Mouse (Mus musculus): ENCODE measurements around the gene Ece1.

Gene Ece1

GRCm38 (mm10) chr4:137913321-137914057 lies 51.5 kb downstream of the Ece1 start:
- TF ChIP-seq GATA4 (IDR thresholded peaks at IDR 0.05; ENCODE audit: insufficient replicate concordance, low read length), result no peak

DNA sequence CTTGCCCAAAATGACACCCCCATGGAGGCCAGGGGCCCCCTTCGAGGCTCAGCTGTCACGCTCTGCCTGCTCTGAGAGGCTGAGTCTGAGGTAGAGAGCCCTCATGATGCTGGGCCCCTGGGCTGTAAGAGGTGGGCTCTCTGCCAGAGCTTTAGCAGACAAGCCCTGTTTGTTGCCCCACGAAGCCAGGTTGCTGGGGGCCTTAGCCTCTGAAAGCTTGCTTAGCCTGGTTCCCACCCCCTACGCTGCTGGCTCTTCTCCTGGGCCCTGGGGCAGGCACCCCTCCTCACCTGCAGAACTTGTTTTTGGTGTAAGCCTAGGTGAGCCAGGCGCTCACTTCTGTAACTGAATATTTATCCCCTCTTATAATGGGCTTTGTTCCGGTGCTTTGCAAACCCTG lies 55.6 kb downstream of the Ece1 start:
- TF ChIP-seq GATA4 (IDR thresholded peaks at IDR 0.05; ENCODE audit: insufficient replicate concordance, low read length), result no peak

DNA sequence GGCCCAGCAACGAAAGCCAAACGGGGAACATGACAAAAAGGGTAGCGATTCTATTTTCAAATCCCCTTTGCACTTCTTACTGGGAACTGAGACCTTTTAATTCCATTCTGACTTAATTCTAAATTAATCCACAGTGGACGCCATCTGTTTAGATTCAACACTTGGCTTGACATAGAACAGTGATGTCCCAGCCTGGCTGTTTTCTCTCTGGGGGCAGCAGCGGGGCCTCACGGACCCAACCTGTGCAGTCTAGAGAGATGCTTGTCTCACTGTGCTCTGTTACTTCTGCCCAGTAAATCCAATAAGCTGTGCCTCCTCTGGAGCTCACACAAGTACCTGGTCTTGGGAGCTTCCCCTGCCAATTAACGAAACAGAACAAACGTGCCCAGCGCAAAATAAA lies 56.5 kb downstream of the Ece1 start:
- TF ChIP-seq GATA4 (IDR thresholded peaks at IDR 0.05; ENCODE audit: insufficient replicate concordance, low read length), result no peak

- TF ChIP-seq GATA4 (IDR thresholded peaks at IDR 0.05; ENCODE audit: insufficient replicate concordance, low read length), result no peak
Measured at GRCm38 (mm10) chr4:137919116-137919515, 57.1 kb downstream of the Ece1 start.

- peak; percentile 65; the same call in 1 of the 2 replicates for TF ChIP-seq GATA4 (IDR thresholded peaks at IDR 0.05; ENCODE audit: insufficient replicate concordance, low read length)
Measured at GRCm38 (mm10) chr4:137920005-137920404, 58.0 kb downstream of the Ece1 start.

DNA sequence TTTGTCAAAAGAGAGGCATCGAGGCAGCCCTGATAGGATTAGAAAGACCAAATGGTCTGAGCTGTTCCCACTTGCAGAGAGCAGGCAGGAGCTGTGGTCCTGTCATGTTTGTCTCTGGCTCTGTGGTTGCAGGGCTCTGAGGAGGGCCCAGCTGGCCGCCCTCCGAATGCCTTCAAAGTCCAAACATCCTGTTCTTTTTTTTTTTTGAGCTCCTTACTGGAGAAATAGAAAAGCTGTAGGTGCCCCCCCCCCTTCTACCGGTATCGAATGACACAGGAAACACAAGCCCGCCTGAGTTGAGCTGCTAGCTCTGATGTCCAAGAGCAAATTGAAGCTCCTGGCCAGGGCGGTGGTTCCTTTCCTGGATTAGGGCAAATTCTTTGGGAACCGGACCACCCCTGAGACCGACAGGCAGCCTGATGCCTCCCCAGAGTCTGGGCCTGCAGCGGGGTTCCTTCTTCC lies 58.5 kb downstream of the Ece1 start:
- 0 out of 2 replicates have a peak, but pooled peaks have one; percentile 1 for TF ChIP-seq GATA4 (IDR thresholded peaks at IDR 0.05; ENCODE audit: insufficient replicate concordance, low read length)

DNA sequence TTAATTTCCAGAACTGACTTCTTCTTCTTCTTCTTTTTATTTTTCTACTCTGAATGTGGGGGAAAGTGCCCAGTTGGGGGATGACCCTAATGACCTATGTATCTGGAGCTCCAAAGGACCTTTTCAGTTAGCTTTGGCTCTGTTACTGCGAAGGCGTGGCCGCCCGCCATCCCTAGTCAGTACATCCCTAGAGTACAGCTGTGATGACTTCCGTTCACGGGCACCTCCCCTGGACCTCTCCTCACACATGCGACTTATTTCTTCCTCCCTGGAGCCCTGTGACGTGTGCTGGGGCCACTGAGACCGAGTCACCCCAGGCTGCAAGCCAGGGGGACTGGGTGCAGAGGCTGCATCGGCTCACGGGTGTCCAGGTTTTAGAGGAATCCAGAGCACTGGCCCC lies 59.5 kb downstream of the Ece1 start:
- no peak for TF ChIP-seq GATA4 (IDR thresholded peaks at IDR 0.05; ENCODE audit: insufficient replicate concordance, low read length)

DNA sequence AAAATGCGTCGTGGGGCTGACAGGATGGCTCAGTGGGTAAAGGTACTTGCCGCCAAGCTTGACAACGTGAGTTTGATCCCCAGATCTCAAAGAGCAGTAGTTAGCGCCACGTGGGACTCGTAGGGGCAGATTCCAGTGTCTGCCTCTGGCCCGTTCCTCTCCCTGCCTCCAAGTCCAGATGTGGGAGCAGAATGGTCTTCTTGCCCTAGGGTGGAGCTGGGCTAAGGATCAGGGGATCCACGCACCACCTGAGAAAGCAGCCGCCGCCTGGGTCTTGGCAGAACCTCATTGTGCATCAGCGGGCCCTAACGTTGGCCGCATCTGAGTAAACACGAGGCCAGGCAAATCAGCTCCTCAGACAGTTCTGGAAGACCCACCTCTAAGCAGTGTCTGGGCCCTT lies 61.0 kb downstream of the Ece1 start:
- TF ChIP-seq GATA4 (IDR thresholded peaks at IDR 0.05; ENCODE audit: insufficient replicate concordance, low read length), result no peak

- TF ChIP-seq GATA4 (IDR thresholded peaks at IDR 0.05; ENCODE audit: insufficient replicate concordance, low read length), result no peak
Measured at GRCm38 (mm10) chr4:137925176-137925575, 63.1 kb downstream of the Ece1 start.

- no peak for TF ChIP-seq GATA4 (IDR thresholded peaks at IDR 0.05; ENCODE audit: insufficient replicate concordance, low read length)
Measured at GRCm38 (mm10) chr4:137926161-137926560, 64.1 kb downstream of the Ece1 start.

GRCm38 (mm10) chr4:137927136-137927535 lies 65.1 kb downstream of the Ece1 start:
- TF ChIP-seq GATA4 (IDR thresholded peaks at IDR 0.05; ENCODE audit: insufficient replicate concordance, low read length), result no peak

GRCm38 (mm10) chr4:137927741-137928535 lies 65.9 kb downstream of the Ece1 start:
- TF ChIP-seq GATA4 (IDR thresholded peaks at IDR 0.05; ENCODE audit: insufficient replicate concordance, low read length), result no peak

DNA sequence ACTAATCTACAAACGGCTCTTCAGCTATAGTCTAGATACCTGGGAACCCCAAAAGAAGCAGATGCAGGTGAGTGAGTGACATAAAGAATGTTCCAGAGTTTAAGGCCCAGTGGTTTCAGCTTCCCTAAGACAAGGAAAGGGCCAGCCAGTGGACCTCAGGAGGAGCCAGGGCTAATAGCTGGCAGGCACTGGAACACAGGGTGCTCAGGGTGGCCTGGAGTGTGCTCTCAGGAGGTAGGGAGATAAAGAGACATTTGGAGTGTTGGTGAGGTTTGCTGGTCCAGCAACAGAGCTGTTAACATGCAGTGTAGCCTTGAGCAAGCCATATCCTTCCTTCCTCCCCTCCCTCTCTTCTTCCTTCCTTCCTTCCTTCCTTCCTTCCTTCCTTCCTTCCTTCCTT lies 66.8 kb downstream of the Ece1 start:
- no peak for TF ChIP-seq GATA4 (IDR thresholded peaks at IDR 0.05; ENCODE audit: insufficient replicate concordance, low read length)

DNA sequence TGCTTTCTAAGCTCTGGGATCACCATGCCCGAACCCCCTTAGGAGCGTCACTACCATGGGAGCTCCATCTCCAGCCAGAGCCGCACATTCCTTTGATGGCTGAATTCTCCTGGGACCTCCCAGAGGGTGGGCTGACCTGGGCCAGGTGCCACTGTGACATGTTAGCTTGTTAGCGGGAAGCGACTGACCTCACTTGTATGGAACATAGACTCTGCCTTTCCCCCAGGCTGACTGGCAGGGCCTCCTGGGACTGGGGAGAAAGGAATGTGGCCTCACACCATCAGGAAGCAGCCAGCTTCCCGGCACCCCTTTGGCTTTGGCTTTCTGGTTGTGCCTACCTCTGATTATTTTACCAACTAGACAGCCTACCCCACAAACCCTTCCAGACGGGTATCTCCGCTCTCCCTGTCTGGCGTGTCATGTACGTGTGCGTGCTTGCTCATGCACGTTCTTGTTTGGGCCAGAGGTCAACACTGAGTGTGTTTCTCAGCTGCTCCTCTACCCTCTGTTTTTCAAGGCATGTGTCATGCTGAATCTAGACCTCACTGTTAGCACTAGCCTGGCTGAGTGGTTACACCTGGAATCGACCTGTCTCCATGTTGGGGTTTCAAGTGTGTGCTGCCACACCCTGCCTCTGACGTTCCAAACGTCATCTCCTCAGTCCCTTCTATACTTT lies 67.4 kb downstream of the Ece1 start:
- TF ChIP-seq GATA4 (IDR thresholded peaks at IDR 0.05; ENCODE audit: insufficient replicate concordance, low read length), result no peak

- TF ChIP-seq GATA4 (IDR thresholded peaks at IDR 0.05; ENCODE audit: insufficient replicate concordance, low read length), result no peak
Measured at GRCm38 (mm10) chr4:137930500-137931008, 68.5 kb downstream of the Ece1 start.

Data from liver, adult (tissue).